Mouse (Mus musculus) erythroblast, embryonic 14.5 days (primary cell): ENCODE data around the gene Sgms1.

ENCODE experiments used
- GATA1 ChIP-seq: IDR thresholded peaks from 2 replicates; pipeline ENCODE4 v1.6.1; 2012; ENCODE audit warnings: low read length, inconsistent platforms, mixed read lengths
- TAL1 ChIP-seq: IDR thresholded peaks from 3 replicates; pipeline ENCODE4 v1.6.1; 2012; ENCODE audit warnings: low read length, inconsistent platforms, mixed read lengths

GRCm38 (mm10) chr19:32256706-32257415, 132.7 kb downstream of the Sgms1 start:
- TF ChIP-seq GATA1 (no peak), TAL1 (no peak)
